Comparison of ENCODE assay signal across 9 mouse cellular contexts in genomic region chr8:120680405-120680804, GRCm38 (mm10). TPM values are rescaled to one million over a fixed set of nuclear protein-coding genes. Genes with fewer than 3 reads are reported as not detected.
DNase-seq lines count a peak whose midpoint lies in the region; ATAC-seq and TF ChIP-seq lines count a peak whose summit lies in the region.
"Not testable (repeated sequence)": the region's sequence is repeated elsewhere in the genome, so short reads cannot be mapped to it uniquely, and the experiment has no call there.
"Had no signal": no experiment of that assay in that cellular context is flagged by ENCODE, and none has a peak within 500 bp of the region (broad histone marks: within the 10 kb centered on the region; RNA-seq: fewer than 3 reads in every experiment).

No protein-coding gene starts in this region.

- not testable (repeated sequence) for TF ChIP-seq EP300 in MEL (IDR thresholded peaks at IDR 0.05; ENCODE audit: low read depth in 1 of 2, low read length in 2 of 2); heart, adult 2 months (IDR thresholded peaks at IDR 0.05; ENCODE audit: insufficient read depth, low read depth, low read length)

- H3K4me2 ChIP-seq in kidney, postnatal 0 days (ENCODE audit: low read length) = not testable (repeated sequence)

- TF ChIP-seq RAD21 in MEL (IDR thresholded peaks at IDR 0.05; ENCODE audit: low read depth, low read length) = peak; percentile 49

- ATAC-seq in kidney, postnatal 0 days (replicated peaks; ENCODE audit: low FRiP score, low read depth) = not testable (repeated sequence)

- H3K4me1 ChIP-seq in MEL (ENCODE audit: control insufficient read depth in 1 of 2, insufficient read depth in 2 of 2, low read length in 2 of 2); heart, adult 2 months (ENCODE audit: control insufficient read depth, insufficient read depth, low read length); kidney, postnatal 0 days (replicated peaks; ENCODE audit: insufficient read depth, low read length); liver, adult 2 months (ENCODE audit: control insufficient read depth, insufficient read depth, low read length): not testable (repeated sequence)

- not testable (repeated sequence) for TF ChIP-seq POLR2A in MEL (IDR thresholded peaks at IDR 0.05; ENCODE audit: control insufficient read depth in 1 of 2, insufficient read depth in 1 of 2, low read depth in 1 of 2, low read length in 2 of 2, poor library complexity in 1 of 2); heart, adult 2 months (IDR thresholded peaks at IDR 0.05; ENCODE audit: insufficient read depth, low read depth, low read length); liver, adult 2 months (IDR thresholded peaks at IDR 0.05; ENCODE audit: extremely low read depth, insufficient read depth, low read length)

- not testable (repeated sequence) for H3K79me2 ChIP-seq in MEL (ENCODE audit: control insufficient read depth, insufficient read depth, low read length, poor library complexity); heart, adult 2 months (replicated peaks; ENCODE audit: control insufficient read depth, insufficient read depth, low read length); liver, adult 2 months (ENCODE audit: control insufficient read depth, insufficient read depth, low read length)

- WGBS in heart, adult 2 months = 43% methylated on average over 7 of the region's 7 CpGs
- WGBS in kidney, postnatal 0 days = 60% methylated on average over 7 of the region's 7 CpGs
- 60% methylated on average over 7 of the region's 7 CpGs for WGBS in liver, adult 2 months

- not testable (repeated sequence) for H3K9me3 ChIP-seq in MEL (replicated peaks; ENCODE audit: insufficient read depth, low read length); kidney, postnatal 0 days (replicated peaks; ENCODE audit: low read length)

- H3K9ac ChIP-seq in MEL (ENCODE audit: control insufficient read depth, low read depth, low read length, poor library complexity, severe bottlenecking); heart, adult 2 months (ENCODE audit: low read depth, low read length); kidney, postnatal 0 days (ENCODE audit: low read depth, low read length); liver, adult 2 months (ENCODE audit: low read depth, low read length): not testable (repeated sequence)

- H3K27ac ChIP-seq in MEL (ENCODE audit: control insufficient read depth, low read depth, low read length); heart, adult 2 months; kidney, postnatal 0 days; liver, adult 2 months (replicated peaks; ENCODE audit: insufficient read depth, low read depth, low read length): not testable (repeated sequence)

- TF ChIP-seq CTCF in MEL (IDR thresholded peaks at IDR 0.05 in 2 of 3, conservative IDR thresholded peaks at IDR 0.05 in 1 of 3; ENCODE audit: control insufficient read depth in 1 of 3, insufficient read depth in 1 of 3, low read depth in 2 of 3, low read length in 3 of 3, poor library complexity in 1 of 3, severe bottlenecking in 1 of 3) = peak; percentile 30 to 73 (median 51)
- TF ChIP-seq CTCF in heart, adult 2 months (IDR thresholded peaks at IDR 0.05) = peak; percentile 70
- TF ChIP-seq CTCF in kidney, postnatal 0 days (IDR thresholded peaks at IDR 0.05; ENCODE audit: low read depth) = peak; percentile 77
- TF ChIP-seq CTCF in liver, adult 2 months (IDR thresholded peaks at IDR 0.05; ENCODE audit: low read depth, low read length) = peak; percentile 76

- not testable (repeated sequence) for H3K27me3 ChIP-seq in MEL (ENCODE audit: control insufficient read depth in 1 of 2, insufficient read depth in 2 of 2, low read length in 2 of 2); heart, adult 2 months (ENCODE audit: control insufficient read depth, insufficient read depth, low read length); kidney, postnatal 0 days (ENCODE audit: insufficient read depth, low read length); liver, adult 2 months (ENCODE audit: control insufficient read depth, insufficient read depth, low read length)

- DNase-seq in MEL (ENCODE audit: low read depth, low spot score) = peak; percentile 32
- peak; percentile 67 for DNase-seq in embryo, embryonic 10.5 days (ENCODE audit: low spot score)
- not testable (repeated sequence) for DNase-seq in heart, adult 2 months; liver, adult 2 months (ENCODE audit: extremely low read depth, low read depth, low spot score)
- DNase-seq in kidney, postnatal 0 days (ENCODE audit: low spot score) = peak; percentile 76
- peak; percentile 38 for DNase-seq in mesoderm, embryonic 11.5 days (ENCODE audit: low read depth, low spot score)
- DNase-seq in right cerebral cortex, postnatal 4 days = peak; percentile 74
- peak; percentile 59 for DNase-seq in urinary bladder, postnatal 14 days (ENCODE audit: low spot score)

- not testable (repeated sequence) for H3K4me3 ChIP-seq in MEL (ENCODE audit: control insufficient read depth in 1 of 2, insufficient read depth in 1 of 2, low read depth in 2 of 2, low read length in 2 of 2); heart, adult 2 months; kidney, postnatal 0 days (replicated peaks; ENCODE audit: low read depth, low read length); liver, adult 2 months (ENCODE audit: insufficient read depth, low read depth, low read length)

- not testable (repeated sequence) for H3K36me3 ChIP-seq in MEL (ENCODE audit: control insufficient read depth in 1 of 2, insufficient read depth in 2 of 2, low read length in 2 of 2); heart, adult 2 months (ENCODE audit: control insufficient read depth, insufficient read depth, low read length); kidney, postnatal 0 days (ENCODE audit: insufficient read depth, low read length); liver, adult 2 months (ENCODE audit: control insufficient read depth, insufficient read depth, low read length)

- intact Hi-C loops in heart, adult 2 months (cut with DNase I) = not testable (repeated sequence)

TF ChIP-seq in MEL, 35 proteins besides CTCF, POLR2A, EP300 and RAD21:
- TF ChIP-seq SMC3 (IDR thresholded peaks at IDR 0.05; ENCODE audit: low read depth, low read length) = peak; percentile 50

RNA-seq across cellular contexts. Expression of gene Emc8, which starts 12.0 kb away (rescaled TPM):
- total RNA-seq in MEL (2012; rRNA removed) = 180 and 187 TPM in 2 replicates
- polyA plus RNA-seq in MEL (2012; ENCODE audit: insufficient read depth in 1 of 2, insufficient read length in 2 of 2, low read depth in 1 of 2, low replicate concordance in 2 of 2, missing spikeins in 1 of 2) = 100 to 1,000 TPM in 1 of 2 experiments, not detected in 1; 269 TPM
- total RNA-seq in heart, adult 2 months (2021) = 10 to 100 TPM; 42.2 to 46.3 TPM
- 34.1 and 36.9 TPM in 2 replicates for polyA plus RNA-seq in heart, adult 2 months (2012; rRNA removed)
- polyA plus RNA-seq in kidney, postnatal 0 days (2015; fragmentation: Nextera tagmentation; extraction: Ambion mirVana) = 210 and 213 TPM in 2 replicates
- total RNA-seq in liver, adult 2 months (2014; rRNA removed) = 6.7 and 11.9 TPM in 2 replicates
- 47.8 and 53.3 TPM in 2 replicates for polyA plus RNA-seq in liver, adult 2 months (2012; rRNA removed)

RNA-seq across cellular contexts. Expression of gene Cox4i1, which starts 12.4 kb away (rescaled TPM):
- 1,299 and 1,431 TPM in 2 replicates for total RNA-seq in MEL (2012; rRNA removed)
- 1,000 to 10,000 TPM; 1,011 to 2,173 TPM for polyA plus RNA-seq in MEL (2012; ENCODE audit: insufficient read depth in 1 of 2, insufficient read length in 2 of 2, low read depth in 1 of 2, low replicate concordance in 2 of 2, missing spikeins in 1 of 2)
- 1,000 to 10,000 TPM; 4,113 to 4,965 TPM for total RNA-seq in heart, adult 2 months (2021)
- 4,656 and 4,851 TPM in 2 replicates for polyA plus RNA-seq in heart, adult 2 months (2012; rRNA removed)
- 2,057 and 2,086 TPM in 2 replicates for polyA plus RNA-seq in kidney, postnatal 0 days (2015; fragmentation: Nextera tagmentation; extraction: Ambion mirVana)
- 706 and 858 TPM in 2 replicates for total RNA-seq in liver, adult 2 months (2014; rRNA removed)
- 1,059 and 1,162 TPM in 2 replicates for polyA plus RNA-seq in liver, adult 2 months (2012; rRNA removed)

RNA-seq across cellular contexts. Expression of gene Gm27021, which starts 12.5 kb away (rescaled TPM):
- 0.54 TPM in 1 of 2 replicates, not detected in the other for total RNA-seq in MEL (2012; rRNA removed)
- polyA plus RNA-seq in MEL (2012; ENCODE audit: insufficient read depth in 1 of 2, insufficient read length in 2 of 2, low read depth in 1 of 2, low replicate concordance in 2 of 2, missing spikeins in 1 of 2) = under 1 TPM in 1 of 2 experiments, not detected in 1; 0.21 TPM
- not detected for total RNA-seq in heart, adult 2 months (2021)
- not detected in 2 replicates for polyA plus RNA-seq in heart, adult 2 months (2012; rRNA removed)
- 3.2 and 4.0 TPM in 2 replicates for polyA plus RNA-seq in kidney, postnatal 0 days (2015; fragmentation: Nextera tagmentation; extraction: Ambion mirVana)
- total RNA-seq in liver, adult 2 months (2014; rRNA removed) = 1.4 TPM in 1 of 2 replicates, not detected in the other
- polyA plus RNA-seq in liver, adult 2 months (2012; rRNA removed) = not detected in 2 replicates
- total RNA-seq: monocyte, adult 5-6 weeks had no signal

RNA-seq across cellular contexts. Expression of gene 1190005I06Rik, which starts 33.0 kb away (rescaled TPM):
- total RNA-seq in MEL (2012; rRNA removed) = 2.0 and 2.3 TPM in 2 replicates
- 1 to 10 TPM in 1 of 2 experiments, not detected in 1; 2.1 TPM for polyA plus RNA-seq in MEL (2012; ENCODE audit: insufficient read depth in 1 of 2, insufficient read length in 2 of 2, low read depth in 1 of 2, low replicate concordance in 2 of 2, missing spikeins in 1 of 2)
- 1 to 10 TPM; 3.9 to 5.3 TPM for total RNA-seq in heart, adult 2 months (2021)
- polyA plus RNA-seq in heart, adult 2 months (2012; rRNA removed) = 3.0 and 6.0 TPM in 2 replicates
- 2.2 and 2.6 TPM in 2 replicates for polyA plus RNA-seq in kidney, postnatal 0 days (2015; fragmentation: Nextera tagmentation; extraction: Ambion mirVana)
- total RNA-seq in liver, adult 2 months (2014; rRNA removed) = 12.0 and 21.2 TPM in 2 replicates
- 11.9 and 15.3 TPM in 2 replicates for polyA plus RNA-seq in liver, adult 2 months (2012; rRNA removed)
- total RNA-seq: monocyte, adult 5-6 weeks had no signal

RNA-seq across cellular contexts. Expression of gene Irf8, which starts 55.8 kb away (rescaled TPM):
- not detected in 2 replicates for total RNA-seq in MEL (2012; rRNA removed)
- not detected for polyA plus RNA-seq in MEL (2012; ENCODE audit: insufficient read depth in 1 of 2, insufficient read length in 2 of 2, low read depth in 1 of 2, low replicate concordance in 2 of 2, missing spikeins in 1 of 2)
- total RNA-seq in heart, adult 2 months (2021) = 1 to 10 TPM; 3.6 to 3.8 TPM
- 4.2 and 4.9 TPM in 2 replicates for polyA plus RNA-seq in heart, adult 2 months (2012; rRNA removed)
- 15.7 TPM in 2 replicates for polyA plus RNA-seq in kidney, postnatal 0 days (2015; fragmentation: Nextera tagmentation; extraction: Ambion mirVana)
- 5.5 and 7.6 TPM in 2 replicates for total RNA-seq in liver, adult 2 months (2014; rRNA removed)
- 3.3 and 7.0 TPM in 2 replicates for polyA plus RNA-seq in liver, adult 2 months (2012; rRNA removed)
